Mouse (Mus musculus) bone marrow macrophage, adult 2 months (primary cell): Measurements from ENCODE around the gene Pcif1.

ENCODE experiments used
- CTCF ChIP-seq: IDR thresholded peaks from 2 replicates; pipeline ENCODE4 v1.5.1; 2012; ENCODE audit warnings: low read depth, mild to moderate bottlenecking, low read length, moderate library complexity
- POLR2A ChIP-seq: IDR thresholded peaks from 2 replicates; pipeline ENCODE4 v1.6.1; 2012; ENCODE audit warnings: mild to moderate bottlenecking, low read depth, low read length, borderline replicate concordance

GRCm38 (mm10) chr2:164899723-164900459 is 20.8 kb downstream of the Pcif1 start:
- TF ChIP-seq POLR2A, result no peak
- no peak for TF ChIP-seq CTCF
